Mouse (Mus musculus): ENCODE measurements around the gene Olfr129. TPM values are rescaled to one million over a fixed set of nuclear protein-coding genes. Genes with fewer than 3 reads are reported as not detected.

Olfr129 gene
- polyA plus RNA-seq, 1 experiment: not detected

GRCm38 (mm10) chr17:38016341-38016740 lies 43.5 kb downstream of the Olfr129 start:
- H3K4me2 ChIP-seq (ENCODE audit: low read depth): no peak overlapping the region
- TF ChIP-seq MYOG (IDR thresholded peaks at IDR 0.05; ENCODE audit: control insufficient read depth in 1 of 3, insufficient read depth in 1 of 3, insufficient read length in 2 of 3, low read depth in 2 of 3) (no peak), TCF3 (IDR thresholded peaks at IDR 0.05; ENCODE audit: insufficient read length, low read depth) (no peak), MYOD1 (IDR thresholded peaks at IDR 0.05; ENCODE audit: control insufficient read depth in 1 of 3, insufficient read length in 2 of 3, low read depth in 2 of 3) (no peak), MAX (IDR thresholded peaks at IDR 0.05; ENCODE audit: low read depth) (no peak), REST (IDR thresholded peaks at IDR 0.05; ENCODE audit: insufficient read depth, insufficient read length) (no peak), POLR2A (IDR thresholded peaks at IDR 0.05; ENCODE audit: insufficient read length, low read depth) (no peak), SRF (IDR thresholded peaks at IDR 0.05; ENCODE audit: control insufficient read depth, insufficient read length, low read depth) (no peak), TCF12 (IDR thresholded peaks at IDR 0.05; ENCODE audit: insufficient read depth, poor library complexity, severe bottlenecking) (no peak), POLR2AphosphoS2 (IDR thresholded peaks at IDR 0.05; ENCODE audit: insufficient read length, low read depth) (no peak), CEBPB (IDR thresholded peaks at IDR 0.05; ENCODE audit: insufficient read depth, poor library complexity, severe bottlenecking) (no peak), E2F4 (IDR thresholded peaks at IDR 0.05; ENCODE audit: insufficient read depth) (no peak), USF1 (IDR thresholded peaks at IDR 0.05; ENCODE audit: low read depth) (no peak)
- H3K79me2 ChIP-seq (ENCODE audit: control insufficient read depth, insufficient read depth): no peaks in the 10 kb centered on the region
- H3K27me3 ChIP-seq (ENCODE audit: control insufficient read depth, insufficient read depth, insufficient read length): no peaks in the 10 kb centered on the region
- H3ac ChIP-seq (ENCODE audit: control insufficient read depth, insufficient read length): no peak overlapping the region
- H3K36me3 ChIP-seq (ENCODE audit: control insufficient read depth, insufficient read depth): no peaks in the 10 kb centered on the region
- no peak overlapping the region for H3K4me3 ChIP-seq

GRCm38 (mm10) chr17:38004996-38005395 lies 54.9 kb downstream of the Olfr129 start:
- Histone ChIP-seq H3K79me2 (ENCODE audit: control insufficient read depth, insufficient read depth) (no peaks in the 10 kb centered on the region), H3K27me3 (ENCODE audit: control insufficient read depth, insufficient read depth, insufficient read length) (no peaks in the 10 kb centered on the region), H3K4me2 (ENCODE audit: low read depth) (no peak overlapping the region), H3ac (ENCODE audit: control insufficient read depth, insufficient read length) (no peak overlapping the region), H3K36me3 (ENCODE audit: control insufficient read depth, insufficient read depth) (no peaks in the 10 kb centered on the region), H3K4me3 (no peak overlapping the region)
- TF ChIP-seq E2F4 (IDR thresholded peaks at IDR 0.05; ENCODE audit: insufficient read depth) (no peak), TCF3 (IDR thresholded peaks at IDR 0.05; ENCODE audit: insufficient read length, low read depth) (no peak), MYOD1 (IDR thresholded peaks at IDR 0.05; ENCODE audit: control insufficient read depth in 1 of 3, insufficient read length in 2 of 3, low read depth in 2 of 3) (no peak), POLR2A (IDR thresholded peaks at IDR 0.05; ENCODE audit: insufficient read length, low read depth) (no peak), REST (IDR thresholded peaks at IDR 0.05; ENCODE audit: insufficient read depth, insufficient read length) (no peak), POLR2AphosphoS2 (IDR thresholded peaks at IDR 0.05; ENCODE audit: insufficient read length, low read depth) (no peak), MAX (IDR thresholded peaks at IDR 0.05; ENCODE audit: low read depth) (no peak), SRF (IDR thresholded peaks at IDR 0.05; ENCODE audit: control insufficient read depth, insufficient read length, low read depth) (no peak), CEBPB (IDR thresholded peaks at IDR 0.05; ENCODE audit: insufficient read depth, poor library complexity, severe bottlenecking) (no peak), TCF12 (IDR thresholded peaks at IDR 0.05; ENCODE audit: insufficient read depth, poor library complexity, severe bottlenecking) (no peak), MYOG (IDR thresholded peaks at IDR 0.05; ENCODE audit: control insufficient read depth in 1 of 3, insufficient read depth in 1 of 3, insufficient read length in 2 of 3, low read depth in 2 of 3) (no peak), USF1 (IDR thresholded peaks at IDR 0.05; ENCODE audit: low read depth) (no peak)

Other genes starting within 250 kb of the Olfr129 start
- gene Olfr125, start 227.1 kb downstream of the Olfr129 start, polyA plus RNA-seq (2012; fragmentation: generic; extraction: Trizol): not detected
- gene Olfr126, start 212.6 kb downstream of the Olfr129 start, polyA plus RNA-seq (2012; fragmentation: generic; extraction: Trizol): not detected
- not detected for gene Olfr127, start 159.6 kb downstream of the Olfr129 start, polyA plus RNA-seq (2012; fragmentation: generic; extraction: Trizol)
- gene Olfr128, start 139.5 kb downstream of the Olfr129 start, polyA plus RNA-seq (2012; fragmentation: generic; extraction: Trizol): not detected
- gene Olfr761, start 107.0 kb downstream of the Olfr129 start, polyA plus RNA-seq (2012; fragmentation: generic; extraction: Trizol): not detected
- gene Olfr130, start 3.8 kb upstream of the Olfr129 start, polyA plus RNA-seq (2012; fragmentation: generic; extraction: Trizol): not detected
- gene Olfr131, start 28.6 kb upstream of the Olfr129 start, polyA plus RNA-seq (2012; fragmentation: generic; extraction: Trizol): not detected
- gene Olfr132, start 74.4 kb upstream of the Olfr129 start, polyA plus RNA-seq (2012; fragmentation: generic; extraction: Trizol): not detected
- not detected for gene Olfr133, start 85.2 kb upstream of the Olfr129 start, polyA plus RNA-seq (2012; fragmentation: generic; extraction: Trizol)
- gene Olfr134, start 111.3 kb upstream of the Olfr129 start, polyA plus RNA-seq (2012; fragmentation: generic; extraction: Trizol): not detected
- not detected for gene Olfr135, start 144.3 kb upstream of the Olfr129 start, polyA plus RNA-seq (2012; fragmentation: generic; extraction: Trizol)
- not detected for gene Olfr138, start 201.0 kb upstream of the Olfr129 start, polyA plus RNA-seq (2012; fragmentation: generic; extraction: Trizol)
- gene Olfr137, start 247.5 kb upstream of the Olfr129 start, polyA plus RNA-seq (2012; fragmentation: generic; extraction: Trizol): not detected

Data from myocyte (in vitro differentiated cells).